Mouse (Mus musculus): Measurements from ENCODE around the gene Gm42906. TPM values are rescaled to one million over a fixed set of nuclear protein-coding genes. Genes with fewer than 3 reads are reported as not detected.

The Gm42906 gene
- polyA plus RNA-seq, 2 experiments = not detected

- DNase-seq (ENCODE audit: low spot score) (no peak), ATAC-seq (ENCODE audit: low FRiP score, low read depth) (no peak)
- H3K36me3 ChIP-seq (ENCODE audit: control insufficient read depth, insufficient read depth, low read length) = no peaks in the 10 kb centered on the region
- no peak overlapping the region for H3K27ac ChIP-seq (replicated peaks; ENCODE audit: low read depth, low read length)
- H3K4me2 ChIP-seq (replicated peaks; ENCODE audit: low read depth, low read length, severe bottlenecking) = no peak overlapping the region
- no peak for TF ChIP-seq POLR2A (IDR thresholded peaks at IDR 0.05; ENCODE audit: borderline replicate concordance, extremely low read depth, insufficient read depth, insufficient read length)
- no peaks in the 10 kb centered on the region for H3K27me3 ChIP-seq (ENCODE audit: control insufficient read depth, insufficient read depth, low read length)
- 89% methylated on average over 4 of the region's 4 CpGs for WGBS
- no peak overlapping the region for H3K4me3 ChIP-seq (replicated peaks; ENCODE audit: low read length)
- H3K4me1 ChIP-seq (ENCODE audit: control insufficient read depth, insufficient read depth, low read length) = peaks cover 14% of the 10 kb centered on the region
- no peak overlapping the region for H3K9ac ChIP-seq (ENCODE audit: low read depth, low read length, severe bottlenecking)
- H3K9me3 ChIP-seq (ENCODE audit: control insufficient read depth, low read length) = no peaks in the 10 kb centered on the region
Measured at GRCm38 (mm10) chr5:151148079-151148478, 279.9 kb downstream of the Gm42906 start.

GRCm38 (mm10) chr5:151145807-151146206 is 282.2 kb downstream of the Gm42906 start:
- no peak for DNase-seq (ENCODE audit: low spot score)
- TF ChIP-seq POLR2A (IDR thresholded peaks at IDR 0.05; ENCODE audit: borderline replicate concordance, extremely low read depth, insufficient read depth, insufficient read length) = no peak

GRCm38 (mm10) chr5:151143955-151144354 is 284.0 kb downstream of the Gm42906 start:
- no peak overlapping the region for H3K9ac ChIP-seq (ENCODE audit: low read depth, low read length, severe bottlenecking)
- no peak overlapping the region for H3K27ac ChIP-seq (replicated peaks; ENCODE audit: low read depth, low read length)
- peaks cover 27% of the 10 kb centered on the region for H3K4me1 ChIP-seq (ENCODE audit: control insufficient read depth, insufficient read depth, low read length)
- no peak overlapping the region for H3K4me3 ChIP-seq (replicated peaks; ENCODE audit: low read length)
- 63% methylated on average over 5 of the region's 5 CpGs for WGBS
- no peaks in the 10 kb centered on the region for H3K36me3 ChIP-seq (ENCODE audit: control insufficient read depth, insufficient read depth, low read length)
- no peak overlapping the region for H3K4me2 ChIP-seq (replicated peaks; ENCODE audit: low read depth, low read length, severe bottlenecking)
- TF ChIP-seq POLR2A (IDR thresholded peaks at IDR 0.05; ENCODE audit: borderline replicate concordance, extremely low read depth, insufficient read depth, insufficient read length) = no peak
- DNase-seq (ENCODE audit: low spot score) (no peak), ATAC-seq (ENCODE audit: low FRiP score, low read depth) (no peak)
- H3K27me3 ChIP-seq (ENCODE audit: control insufficient read depth, insufficient read depth, low read length) = no peaks in the 10 kb centered on the region
- H3K9me3 ChIP-seq (ENCODE audit: control insufficient read depth, low read length) = no peaks in the 10 kb centered on the region

More at GRCm38 (mm10) chr5:151145807-151146206, 282.2 kb downstream of the Gm42906 start:
- Histone ChIP-seq H3K4me1 (ENCODE audit: control insufficient read depth, insufficient read depth, low read length) (peaks cover 30% of the 10 kb centered on the region), H3K9me3 (ENCODE audit: control insufficient read depth, low read length) (no peaks in the 10 kb centered on the region), H3K27me3 (ENCODE audit: control insufficient read depth, insufficient read depth, low read length) (no peaks in the 10 kb centered on the region), H3K4me2 (replicated peaks; ENCODE audit: low read depth, low read length, severe bottlenecking) (no peak overlapping the region), H3K9ac (ENCODE audit: low read depth, low read length, severe bottlenecking) (no peak overlapping the region), H3K4me3 (replicated peaks; ENCODE audit: low read length) (no peak overlapping the region), H3K36me3 (ENCODE audit: control insufficient read depth, insufficient read depth, low read length) (no peaks in the 10 kb centered on the region), H3K27ac (replicated peaks; ENCODE audit: low read depth, low read length) (no peak overlapping the region)
- ATAC-seq (ENCODE audit: low FRiP score, low read depth) = no peak
- 72% methylated on average over 5 of the region's 5 CpGs for WGBS

GRCm38 (mm10) chr5:151142671-151143601 is 285.0 kb downstream of the Gm42906 start:
- no peaks in the 10 kb centered on the region for H3K27me3 ChIP-seq (ENCODE audit: control insufficient read depth, insufficient read depth, low read length)
- no peak overlapping the region for H3K9ac ChIP-seq (ENCODE audit: low read depth, low read length, severe bottlenecking)
- H3K4me3 ChIP-seq (replicated peaks; ENCODE audit: low read length) = no peak overlapping the region
- ATAC-seq (ENCODE audit: low FRiP score, low read depth) (peak; percentile 51), DNase-seq (ENCODE audit: low spot score) (peak; percentile 48)
- peaks cover 27% of the 10 kb centered on the region for H3K4me1 ChIP-seq (ENCODE audit: control insufficient read depth, insufficient read depth, low read length)
- WGBS = 16% methylated on average over 11 of the region's 11 CpGs
- no peaks in the 10 kb centered on the region for H3K9me3 ChIP-seq (ENCODE audit: control insufficient read depth, low read length)
- H3K27ac ChIP-seq (replicated peaks; ENCODE audit: low read depth, low read length) = peak overlapping the region; percentile 40
- H3K4me2 ChIP-seq (replicated peaks; ENCODE audit: low read depth, low read length, severe bottlenecking) = no peak overlapping the region
- H3K36me3 ChIP-seq (ENCODE audit: control insufficient read depth, insufficient read depth, low read length) = no peaks in the 10 kb centered on the region
- no peak for TF ChIP-seq POLR2A (IDR thresholded peaks at IDR 0.05; ENCODE audit: borderline replicate concordance, extremely low read depth, insufficient read depth, insufficient read length)

- peak overlapping the region; percentile 52 for H3K27ac ChIP-seq (replicated peaks; ENCODE audit: low read depth, low read length)
- H3K9me3 ChIP-seq (ENCODE audit: control insufficient read depth, low read length) = no peaks in the 10 kb centered on the region
- DNase-seq (ENCODE audit: low spot score) (peak; percentile 49), ATAC-seq (ENCODE audit: low FRiP score, low read depth) (peak; percentile 67; the same call in 1 of the 2 replicates)
- H3K4me2 ChIP-seq (replicated peaks; ENCODE audit: low read depth, low read length, severe bottlenecking) = no peak overlapping the region
- H3K9ac ChIP-seq (ENCODE audit: low read depth, low read length, severe bottlenecking) = no peak overlapping the region
- H3K4me3 ChIP-seq (replicated peaks; ENCODE audit: low read length) = no peak overlapping the region
- WGBS = 34% methylated on average over 5 of the region's 5 CpGs
- H3K36me3 ChIP-seq (ENCODE audit: control insufficient read depth, insufficient read depth, low read length) = no peaks in the 10 kb centered on the region
- peaks cover 30% of the 10 kb centered on the region for H3K4me1 ChIP-seq (ENCODE audit: control insufficient read depth, insufficient read depth, low read length)
- H3K27me3 ChIP-seq (ENCODE audit: control insufficient read depth, insufficient read depth, low read length) = no peaks in the 10 kb centered on the region
- no peak for TF ChIP-seq POLR2A (IDR thresholded peaks at IDR 0.05; ENCODE audit: borderline replicate concordance, extremely low read depth, insufficient read depth, insufficient read length)
Measured at GRCm38 (mm10) chr5:151142241-151142640, 285.7 kb downstream of the Gm42906 start.
